Mouse (Mus musculus): ENCODE results near the gene Ethe1.

DNA sequence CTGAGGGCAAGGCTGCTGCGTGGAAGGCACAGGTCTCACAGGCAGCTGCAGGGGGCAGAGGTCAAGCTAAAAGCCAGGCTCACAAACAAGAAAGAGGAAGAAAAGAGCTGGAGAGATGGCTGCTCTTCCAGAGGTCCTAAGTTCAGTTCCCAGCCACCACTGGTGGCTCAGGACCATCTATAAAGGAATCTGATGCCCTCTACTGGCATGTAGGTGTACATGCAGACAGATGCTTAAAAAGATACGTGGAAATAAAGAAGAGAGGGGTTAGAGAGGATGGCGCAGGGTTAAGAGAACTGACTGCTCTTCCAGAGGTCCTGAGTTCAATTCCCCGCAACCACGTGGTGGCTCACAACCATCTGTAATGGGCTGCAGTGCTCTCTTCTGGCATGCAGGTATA, 14.9 kb upstream of the Ethe1 start:
- TF ChIP-seq CTCF (IDR thresholded peaks at IDR 0.05; ENCODE audit: extremely low read depth, insufficient read depth, low read length) (no peak; the same call in 1 of the 2 replicates), POLR2A (IDR thresholded peaks at IDR 0.05; ENCODE audit: extremely low read depth, insufficient read depth, low read length) (no peak)

Measured in cortical plate, adult 2 months (tissue).